Mouse (Mus musculus): Measurements from ENCODE around the gene Iyd. TPM values are rescaled to one million over a fixed set of nuclear protein-coding genes. Genes with fewer than 3 reads are reported as not detected.
A peak's percentile ranks its signal among the peaks of the same experiment; 100 is the strongest.

Iyd gene
- polyA plus RNA-seq, 1 experiment from 2014 or later, result 0.55 TPM

GRCm38 (mm10) chr10:3556538-3556937 lies 16.5 kb downstream of the Iyd start:
- Histone ChIP-seq H3K9me3 (replicated peaks) (no peaks in the 10 kb centered on the region), H3K4me1 (replicated peaks) (no peaks in the 10 kb centered on the region), H3K4me2 (no peak overlapping the region), H3K4me3 (no peak overlapping the region), H3K27ac (no peak overlapping the region), H3K27me3 (no peaks in the 10 kb centered on the region), H3K9ac (no peak overlapping the region), H3K36me3 (no peaks in the 10 kb centered on the region)
- WGBS, result 62% methylated on average over 3 of the region's 3 CpGs
- ATAC-seq (replicated peaks; ENCODE audit: insufficient number of reproducible peaks, insufficient read depth, low FRiP score, low read depth), result no peak

GRCm38 (mm10) chr10:3559136-3559535 lies 19.1 kb downstream of the Iyd start:
- Histone ChIP-seq H3K4me3 (no peak overlapping the region), H3K4me2 (no peak overlapping the region), H3K9ac (no peak overlapping the region), H3K4me1 (replicated peaks) (no peaks in the 10 kb centered on the region), H3K36me3 (no peaks in the 10 kb centered on the region), H3K9me3 (replicated peaks) (no peaks in the 10 kb centered on the region), H3K27ac (no peak overlapping the region), H3K27me3 (no peaks in the 10 kb centered on the region)
- WGBS, result 81% methylated on average over 1 of the region's 1 CpGs
- no peak for ATAC-seq (replicated peaks; ENCODE audit: insufficient number of reproducible peaks, insufficient read depth, low FRiP score, low read depth)

- no peaks in the 10 kb centered on the region for H3K9me3 ChIP-seq (replicated peaks)
- H3K9ac ChIP-seq, result no peak overlapping the region
- no peak overlapping the region for H3K4me3 ChIP-seq
- H3K27me3 ChIP-seq, result no peaks in the 10 kb centered on the region
- no peaks in the 10 kb centered on the region for H3K4me1 ChIP-seq (replicated peaks)
- H3K27ac ChIP-seq, result no peak overlapping the region
- no peak for ATAC-seq (replicated peaks; ENCODE audit: insufficient number of reproducible peaks, insufficient read depth, low FRiP score, low read depth)
- no peak overlapping the region for H3K4me2 ChIP-seq
- no peaks in the 10 kb centered on the region for H3K36me3 ChIP-seq
Observed at GRCm38 (mm10) chr10:3562165-3562564, 22.1 kb downstream of the Iyd start.

- H3K27me3 ChIP-seq, result no peaks in the 10 kb centered on the region
- H3K36me3 ChIP-seq, result no peaks in the 10 kb centered on the region
- no peak overlapping the region for H3K27ac ChIP-seq
- ATAC-seq (replicated peaks; ENCODE audit: insufficient number of reproducible peaks, insufficient read depth, low FRiP score, low read depth), result no peak
- no peaks in the 10 kb centered on the region for H3K4me1 ChIP-seq (replicated peaks)
- H3K4me2 ChIP-seq, result no peak overlapping the region
- H3K4me3 ChIP-seq, result no peak overlapping the region
- no peaks in the 10 kb centered on the region for H3K9me3 ChIP-seq (replicated peaks)
- H3K9ac ChIP-seq, result no peak overlapping the region
- 63% methylated on average over 4 of the region's 4 CpGs for whole genome bisulfite sequencing
Observed at GRCm38 (mm10) chr10:3565126-3565525, 25.1 kb downstream of the Iyd start.

- H3K27ac ChIP-seq, result no peak overlapping the region
- no peak overlapping the region for H3K9ac ChIP-seq
- no peaks in the 10 kb centered on the region for H3K4me1 ChIP-seq (replicated peaks)
- H3K4me2 ChIP-seq, result no peak overlapping the region
- no peak for ATAC-seq (replicated peaks; ENCODE audit: insufficient number of reproducible peaks, insufficient read depth, low FRiP score, low read depth)
- no peak overlapping the region for H3K4me3 ChIP-seq
- no peaks in the 10 kb centered on the region for H3K27me3 ChIP-seq
- WGBS, result 62% methylated on average over 6 of the region's 6 CpGs
- no peaks in the 10 kb centered on the region for H3K9me3 ChIP-seq (replicated peaks)
- no peaks in the 10 kb centered on the region for H3K36me3 ChIP-seq
Observed at GRCm38 (mm10) chr10:3567821-3568220, 27.8 kb downstream of the Iyd start.

- Histone ChIP-seq H3K27ac (no peak overlapping the region), H3K4me2 (no peak overlapping the region), H3K9ac (no peak overlapping the region), H3K4me3 (no peak overlapping the region), H3K4me1 (replicated peaks) (0 out of 2 replicates have a peak, but pooled peaks cover 3% of the 10 kb centered on the region), H3K36me3 (no peaks in the 10 kb centered on the region), H3K27me3 (no peaks in the 10 kb centered on the region), H3K9me3 (replicated peaks) (no peaks in the 10 kb centered on the region)
- 60% methylated on average over 10 of the region's 10 CpGs for WGBS
- ATAC-seq (replicated peaks; ENCODE audit: insufficient number of reproducible peaks, insufficient read depth, low FRiP score, low read depth), result peak; percentile 53; the same call in 1 of the 2 replicates
Observed at GRCm38 (mm10) chr10:3572723-3573649, 32.9 kb downstream of the Iyd start.

GRCm38 (mm10) chr10:3573905-3574500 lies 34.0 kb downstream of the Iyd start:
- 68% methylated on average over 4 of the region's 4 CpGs for WGBS
- Histone ChIP-seq H3K9me3 (replicated peaks) (no peaks in the 10 kb centered on the region), H3K9ac (no peak overlapping the region), H3K36me3 (no peaks in the 10 kb centered on the region), H3K4me1 (replicated peaks) (0 out of 2 replicates have a peak, but pooled peaks cover 3% of the 10 kb centered on the region), H3K4me2 (no peak overlapping the region), H3K4me3 (no peak overlapping the region), H3K27me3 (no peaks in the 10 kb centered on the region), H3K27ac (no peak overlapping the region)
- no peak for ATAC-seq (replicated peaks; ENCODE audit: insufficient number of reproducible peaks, insufficient read depth, low FRiP score, low read depth)

GRCm38 (mm10) chr10:3590632-3591031 lies 50.6 kb downstream of the Iyd start:
- H3K27ac ChIP-seq, result no peak overlapping the region
- H3K36me3 ChIP-seq, result no peaks in the 10 kb centered on the region
- H3K4me2 ChIP-seq, result no peak overlapping the region
- no peaks in the 10 kb centered on the region for H3K4me1 ChIP-seq (replicated peaks)
- no peak overlapping the region for H3K4me3 ChIP-seq
- no peak for ATAC-seq (replicated peaks; ENCODE audit: insufficient number of reproducible peaks, insufficient read depth, low FRiP score, low read depth)
- no peak overlapping the region for H3K9ac ChIP-seq
- H3K9me3 ChIP-seq (replicated peaks), result no peaks in the 10 kb centered on the region
- H3K27me3 ChIP-seq, result no peaks in the 10 kb centered on the region
- 76% methylated on average over 3 of the region's 3 CpGs for whole genome bisulfite sequencing

GRCm38 (mm10) chr10:3591790-3592189 lies 51.8 kb downstream of the Iyd start:
- ATAC-seq (replicated peaks; ENCODE audit: insufficient number of reproducible peaks, insufficient read depth, low FRiP score, low read depth), result peak; percentile 72; the same call in 1 of the 2 replicates
- Histone ChIP-seq H3K36me3 (no peaks in the 10 kb centered on the region), H3K27me3 (no peaks in the 10 kb centered on the region), H3K27ac (peak overlapping the region; percentile 27; the same call in 1 of the 2 replicates), H3K4me3 (no peak overlapping the region), H3K9me3 (replicated peaks) (no peaks in the 10 kb centered on the region), H3K4me2 (no peak overlapping the region), H3K4me1 (replicated peaks) (no peaks in the 10 kb centered on the region), H3K9ac (no peak overlapping the region)
- 48% methylated on average over 3 of the region's 3 CpGs for WGBS

- no peak for ATAC-seq (replicated peaks; ENCODE audit: insufficient number of reproducible peaks, insufficient read depth, low FRiP score, low read depth)
- H3K4me1 ChIP-seq (replicated peaks), result no peaks in the 10 kb centered on the region
- H3K27ac ChIP-seq, result no peak overlapping the region
- 41% methylated on average over 2 of the region's 2 CpGs for WGBS
- no peaks in the 10 kb centered on the region for H3K36me3 ChIP-seq
- no peaks in the 10 kb centered on the region for H3K9me3 ChIP-seq (replicated peaks)
- no peak overlapping the region for H3K4me3 ChIP-seq
- H3K27me3 ChIP-seq, result no peaks in the 10 kb centered on the region
- no peak overlapping the region for H3K4me2 ChIP-seq
- no peak overlapping the region for H3K9ac ChIP-seq
Observed at GRCm38 (mm10) chr10:3596697-3597096, 56.7 kb downstream of the Iyd start.

- ATAC-seq (replicated peaks; ENCODE audit: insufficient number of reproducible peaks, insufficient read depth, low FRiP score, low read depth), result no peak
- no peaks in the 10 kb centered on the region for H3K36me3 ChIP-seq
- no peak overlapping the region for H3K4me2 ChIP-seq
- H3K9ac ChIP-seq, result no peak overlapping the region
- no peaks in the 10 kb centered on the region for H3K4me1 ChIP-seq (replicated peaks)
- no peaks in the 10 kb centered on the region for H3K9me3 ChIP-seq (replicated peaks)
- H3K27me3 ChIP-seq, result no peaks in the 10 kb centered on the region
- no peak overlapping the region for H3K27ac ChIP-seq
- H3K4me3 ChIP-seq, result no peak overlapping the region
- 79% methylated on average over 3 of the region's 3 CpGs for WGBS
Observed at GRCm38 (mm10) chr10:3597760-3598159, 57.7 kb downstream of the Iyd start.

Measured in heart, embryonic 15.5 days (tissue).